Mouse (Mus musculus) myocyte (in vitro differentiated cells): ENCODE results near the gene Coro1a.
A peak's percentile ranks its signal among the peaks of the same experiment; 100 is the strongest.

Source experiments
- MYOD1 ChIP-seq, 3 experiments: IDR thresholded peaks; one replicate each; pipeline ENCODE4 v1.6.1; 2011; ENCODE audit warnings: control low read depth in 2 of 3, low read depth in 2 of 3, mild to moderate bottlenecking in 2 of 3, moderate library complexity in 1 of 3; ENCODE audit not compliant: insufficient read length in 2 of 3, control insufficient read depth in 1 of 3
- POLR2A ChIP-seq: IDR thresholded peaks from one replicate; pipeline ENCODE4 v1.6.1; 2011; ENCODE audit warnings: low read depth, mild to moderate bottlenecking, control low read depth, moderate library complexity; ENCODE audit not compliant: insufficient read length

DNA sequence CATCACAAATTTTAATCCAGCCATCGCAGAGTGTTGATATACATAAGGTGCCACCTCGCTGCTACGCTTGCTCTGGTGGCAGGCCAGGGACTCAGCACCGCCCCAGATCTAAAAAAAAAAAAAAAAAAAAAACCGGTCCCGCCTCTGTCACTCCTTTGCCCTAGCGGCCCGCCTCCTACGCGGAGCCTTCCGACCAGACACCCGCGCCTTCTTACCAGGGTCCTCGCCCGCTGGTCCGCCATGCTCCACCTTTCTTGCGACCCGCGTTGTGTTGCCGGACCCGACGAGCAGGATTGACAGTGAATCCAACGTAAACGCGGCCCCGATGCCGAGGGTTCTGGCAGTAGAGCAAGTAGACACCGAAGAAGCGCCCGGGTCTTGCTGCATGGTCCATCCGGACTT lies 12.4 kb downstream of the Coro1a start, which contains the start of gene Bola2:
- TF ChIP-seq POLR2A (peak; percentile 61), MYOD1 (IDR thresholded peaks at IDR 0.05; ENCODE audit: control insufficient read depth in 1 of 3, insufficient read length in 2 of 3, low read depth in 2 of 3) (no peak)
